Mouse (Mus musculus) neutrophil, adult 5-6 weeks (primary cell): ENCODE results near the gene Col12a1. TPM values are rescaled to one million over a fixed set of nuclear protein-coding genes. Genes with fewer than 3 reads are reported as not detected.

ENCODE experiments used
- ATAC-seq: fragments of 151-379, 151-347 bp; 2 replicates; pipeline ENCODE4 v1.8.0; 2017; ENCODE audit warnings: mild to moderate bottlenecking, moderate TSS enrichment; ENCODE audit not compliant: insufficient number of reproducible peaks, poor library complexity, low FRiP score, severe bottlenecking; ENCODE audit errors: extremely low read depth
- total RNA-seq: library from RNA; stranded (forward); fragments of 200-1000 nt; gene quantifications from 2 replicates; pipeline ENCODE4 v1.2.3, GENCODE M21; 2017

The Col12a1 gene
- total RNA-seq, 1 experiment from 2014 or later, result not detected

GRCm38 (mm10) chr9:79609661-79610060 lies 109.0 kb downstream of the Col12a1 start:
- ATAC-seq, result no peak

GRCm38 (mm10) chr9:79608795-79609194 lies 109.8 kb downstream of the Col12a1 start:
- ATAC-seq, result no peak

GRCm38 (mm10) chr9:79608062-79608531 lies 110.5 kb downstream of the Col12a1 start:
- ATAC-seq, result no peak

- no peak for ATAC-seq
These were observed 112.5 kb downstream of the Col12a1 start for GRCm38 (mm10) chr9:79606122-79606521.

- no peak for ATAC-seq
These were observed 112.9 kb downstream of the Col12a1 start for GRCm38 (mm10) chr9:79605722-79606121.

- ATAC-seq, result no peak
These were observed 114.1 kb downstream of the Col12a1 start for GRCm38 (mm10) chr9:79604546-79604945.

- no peak for ATAC-seq
These were observed 115.2 kb downstream of the Col12a1 start for GRCm38 (mm10) chr9:79603448-79603847.

- no peak for ATAC-seq
These were observed 118.4 kb downstream of the Col12a1 start for GRCm38 (mm10) chr9:79600237-79600570.

GRCm38 (mm10) chr9:79599395-79600236 lies 119.0 kb downstream of the Col12a1 start:
- ATAC-seq, result no peak

GRCm38 (mm10) chr9:79598578-79598977 lies 120.1 kb downstream of the Col12a1 start:
- no peak for ATAC-seq

- ATAC-seq, result no peak
These were observed 132.0 kb downstream of the Col12a1 start for GRCm38 (mm10) chr9:79586415-79587195.

- no peak for ATAC-seq
These were observed 151.8 kb downstream of the Col12a1 start for GRCm38 (mm10) chr9:79566838-79567237.

GRCm38 (mm10) chr9:79553297-79553696 lies 165.3 kb downstream of the Col12a1 start:
- no peak for ATAC-seq

Other genes starting within 250 kb of the Col12a1 start
- gene Cox7a2, start 41.0 kb upstream of the Col12a1 start, total RNA-seq, result 38.3 and 41.0 TPM in 2 replicates
- 123 and 140 TPM in 2 replicates for gene Tmem30a, start 74.7 kb upstream of the Col12a1 start, total RNA-seq